Mouse (Mus musculus): ENCODE measurements around the gene Rer1. TPM values are rescaled to one million over a fixed set of nuclear protein-coding genes. Genes with fewer than 3 reads are reported as not detected.
"Not testable (repeated sequence)": the region's sequence is repeated elsewhere in the genome, so short reads cannot be mapped to it uniquely, and the experiment has no call there.

Gene Rer1
- polyA plus RNA-seq, 1 experiment from 2014 or later = 152 TPM

DNA sequence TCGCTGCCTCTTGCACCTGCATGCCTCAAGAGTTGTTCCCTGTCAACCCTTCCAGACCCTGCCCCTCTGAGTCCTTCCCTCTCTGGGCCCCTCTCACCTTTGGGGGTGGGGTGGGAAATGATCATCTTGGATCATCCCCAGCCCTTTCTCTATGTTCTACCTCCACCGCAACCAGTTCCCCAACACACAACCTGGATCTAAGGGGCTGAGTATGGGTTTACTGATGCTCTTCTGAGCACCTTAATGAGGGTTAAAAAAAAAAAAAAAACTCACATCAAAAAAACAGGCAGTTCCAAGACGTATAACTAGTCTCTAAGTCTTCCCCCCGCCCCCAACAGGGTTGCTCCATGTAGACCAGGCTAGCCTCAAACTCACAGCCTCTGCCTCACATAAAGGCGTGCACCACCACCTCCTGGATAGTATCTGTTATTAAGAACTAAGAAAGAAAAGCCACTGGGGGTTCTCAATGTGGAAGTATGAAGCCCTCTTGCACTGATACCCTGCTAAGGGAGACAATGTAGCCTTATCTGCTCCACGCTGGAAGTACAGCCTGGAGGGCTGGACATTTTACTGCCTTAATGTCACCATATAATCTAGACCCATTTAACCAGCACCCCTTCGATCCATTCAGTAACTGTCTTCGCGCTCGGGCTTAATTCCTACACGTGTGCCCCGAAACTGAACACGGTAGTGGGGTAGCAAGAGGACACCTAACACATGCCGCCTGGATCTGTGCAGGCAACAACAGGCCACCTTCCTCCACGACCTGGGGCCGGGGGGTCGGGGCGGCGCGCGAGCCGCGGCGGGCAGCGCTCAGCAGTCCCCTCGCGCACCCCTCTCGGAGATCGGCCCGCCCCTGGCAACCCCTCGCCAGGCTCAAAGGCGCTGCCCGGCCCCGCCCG is 725 bp downstream of the Rer1 start:
- Histone ChIP-seq H3K4me1 (ENCODE audit: control insufficient read depth, insufficient read depth, low read length) (peaks cover 17% of the 10 kb centered on the region), H3K9ac (ENCODE audit: low read length) (peak overlapping the region; percentile 91), H3K4me3 (ENCODE audit: low read depth, low read length) (peak overlapping the region; percentile 97), H3K27me3 (ENCODE audit: control insufficient read depth, insufficient read depth, low read length) (no peaks in the 10 kb centered on the region), H3K36me3 (ENCODE audit: control insufficient read depth, insufficient read depth, low read length) (peaks cover 4% of the 10 kb centered on the region; the same call in 1 of the 2 replicates), H3K27ac (ENCODE audit: low read depth, low read length) (peak overlapping the region; percentile 80), H3K9me3 (ENCODE audit: control insufficient read depth, low read length) (no peaks in the 10 kb centered on the region), H3K4me2 (peak overlapping the region; percentile 87)
- DNase-seq (ENCODE audit: low spot score, missing footprints) (no peak), ATAC-seq (ENCODE audit: low FRiP score) (no peak)
- WGBS = 6% methylated on average over 35 of the region's 35 CpGs

GRCm38 (mm10) chr4:155084351-155084750 is 1.8 kb downstream of the Rer1 start:
- peaks cover 17% of the 10 kb centered on the region for H3K4me1 ChIP-seq (ENCODE audit: control insufficient read depth, insufficient read depth, low read length)

DNA sequence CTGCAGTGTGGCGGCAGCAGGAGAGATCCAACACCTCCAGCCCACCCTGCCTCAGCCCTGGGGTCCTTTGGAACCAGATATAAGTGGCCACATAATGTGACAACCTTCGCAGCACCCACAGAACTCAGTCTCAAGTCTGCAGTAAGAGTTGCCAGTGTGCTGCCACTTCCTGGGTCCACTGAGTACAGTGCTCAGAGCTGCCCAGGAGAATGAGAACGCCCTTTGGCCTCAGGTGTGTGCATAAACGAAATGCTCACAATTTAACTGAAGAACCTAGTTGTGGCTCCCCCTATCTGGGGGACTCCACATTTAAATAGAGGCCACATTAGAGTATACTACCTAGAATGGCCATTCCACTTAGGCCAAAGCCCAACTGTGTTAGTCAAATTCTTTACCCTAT is 2.6 kb downstream of the Rer1 start:
- Histone ChIP-seq H3K4me3 (ENCODE audit: low read depth, low read length) (no peak overlapping the region), H3K27me3 (ENCODE audit: control insufficient read depth, insufficient read depth, low read length) (no peaks in the 10 kb centered on the region), H3K4me1 (ENCODE audit: control insufficient read depth, insufficient read depth, low read length) (peaks cover 17% of the 10 kb centered on the region), H3K36me3 (ENCODE audit: control insufficient read depth, insufficient read depth, low read length) (peaks cover 11% of the 10 kb centered on the region), H3K9ac (ENCODE audit: low read length) (no peak overlapping the region), H3K27ac (ENCODE audit: low read depth, low read length) (no peak overlapping the region), H3K4me2 (no peak overlapping the region), H3K9me3 (ENCODE audit: control insufficient read depth, low read length) (no peaks in the 10 kb centered on the region)
- no peak for DNase-seq (ENCODE audit: low spot score, missing footprints)
- WGBS = 94% methylated on average over 4 of the region's 4 CpGs
- no peak for ATAC-seq (ENCODE audit: low FRiP score)

More at GRCm38 (mm10) chr4:155084351-155084750, 1.8 kb downstream of the Rer1 start:
- Histone ChIP-seq H3K36me3 (ENCODE audit: control insufficient read depth, insufficient read depth, low read length) (peaks cover 8% of the 10 kb centered on the region; the same call in 1 of the 2 replicates), H3K4me3 (ENCODE audit: low read depth, low read length) (no peak overlapping the region), H3K4me2 (no peak overlapping the region), H3K27me3 (ENCODE audit: control insufficient read depth, insufficient read depth, low read length) (no peaks in the 10 kb centered on the region), H3K9me3 (ENCODE audit: control insufficient read depth, low read length) (no peaks in the 10 kb centered on the region), H3K9ac (ENCODE audit: low read length) (no peak overlapping the region), H3K27ac (ENCODE audit: low read depth, low read length) (no peak overlapping the region)
- WGBS = 93% methylated on average over 7 of the region's 7 CpGs
- ATAC-seq (ENCODE audit: low FRiP score) (no peak), DNase-seq (ENCODE audit: low spot score, missing footprints) (no peak)

GRCm38 (mm10) chr4:155079666-155080065 is 6.5 kb downstream of the Rer1 start:
- no peak overlapping the region for H3K9ac ChIP-seq (ENCODE audit: low read length)
- H3K27ac ChIP-seq (ENCODE audit: low read depth, low read length) = no peak overlapping the region
- no peak overlapping the region for H3K4me3 ChIP-seq (ENCODE audit: low read depth, low read length)
- no peak for ATAC-seq (ENCODE audit: low FRiP score)
- 92% methylated on average over 6 of the region's 6 CpGs for WGBS
- no peak for DNase-seq (ENCODE audit: low spot score, missing footprints)
- H3K4me1 ChIP-seq (ENCODE audit: control insufficient read depth, insufficient read depth, low read length) = peaks cover 1% of the 10 kb centered on the region; the same call in 1 of the 2 replicates
- peaks cover 30% of the 10 kb centered on the region for H3K36me3 ChIP-seq (ENCODE audit: control insufficient read depth, insufficient read depth, low read length)
- no peaks in the 10 kb centered on the region for H3K27me3 ChIP-seq (ENCODE audit: control insufficient read depth, insufficient read depth, low read length)
- H3K4me2 ChIP-seq = no peak overlapping the region
- H3K9me3 ChIP-seq (ENCODE audit: control insufficient read depth, low read length) = no peaks in the 10 kb centered on the region

DNA sequence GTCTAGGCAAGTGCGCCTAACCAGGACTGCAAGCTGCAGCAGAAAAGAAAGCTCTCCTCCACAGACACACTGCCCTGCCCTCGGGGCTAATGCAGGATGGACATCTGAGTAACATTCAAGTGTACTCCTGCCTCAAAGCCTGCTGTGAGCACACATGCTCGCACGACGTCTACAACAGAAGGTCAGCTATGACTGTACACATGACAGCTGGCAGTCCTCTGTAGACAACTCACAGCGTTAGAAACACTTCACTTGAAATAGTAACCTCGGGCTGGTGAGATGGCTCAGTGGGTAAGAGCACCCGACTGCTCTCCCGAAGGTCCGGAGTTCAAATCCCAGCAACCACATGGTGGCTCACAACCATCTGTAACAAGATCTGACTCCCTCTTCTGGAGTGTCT is 7.4 kb downstream of the Rer1 start:
- not testable (repeated sequence) for ATAC-seq (ENCODE audit: low FRiP score); H3K4me3 ChIP-seq (ENCODE audit: low read depth, low read length); DNase-seq (ENCODE audit: low spot score, missing footprints); H3K27me3 ChIP-seq (ENCODE audit: control insufficient read depth, insufficient read depth, low read length); H3K9me3 ChIP-seq (ENCODE audit: control insufficient read depth, low read length); H3K4me1 ChIP-seq (ENCODE audit: control insufficient read depth, insufficient read depth, low read length); H3K9ac ChIP-seq (ENCODE audit: low read length); H3K4me2 ChIP-seq; H3K27ac ChIP-seq (ENCODE audit: low read depth, low read length)
- peaks cover 34% of the 10 kb centered on the region for H3K36me3 ChIP-seq (ENCODE audit: control insufficient read depth, insufficient read depth, low read length)
- 92% methylated on average over 10 of the region's 10 CpGs for WGBS

GRCm38 (mm10) chr4:155076677-155077076 is 9.5 kb downstream of the Rer1 start:
- Histone ChIP-seq H3K36me3 (ENCODE audit: control insufficient read depth, insufficient read depth, low read length) (peaks cover 46% of the 10 kb centered on the region), H3K4me2 (no peak overlapping the region), H3K27me3 (ENCODE audit: control insufficient read depth, insufficient read depth, low read length) (no peaks in the 10 kb centered on the region), H3K4me3 (ENCODE audit: low read depth, low read length) (no peak overlapping the region), H3K9me3 (ENCODE audit: control insufficient read depth, low read length) (no peaks in the 10 kb centered on the region), H3K9ac (ENCODE audit: low read length) (no peak overlapping the region), H3K27ac (ENCODE audit: low read depth, low read length) (no peak overlapping the region), H3K4me1 (ENCODE audit: control insufficient read depth, insufficient read depth, low read length) (no peaks in the 10 kb centered on the region)
- DNase-seq (ENCODE audit: low spot score, missing footprints) = no peak
- ATAC-seq (ENCODE audit: low FRiP score) = no peak
- 90% methylated on average over 9 of the region's 9 CpGs for WGBS

GRCm38 (mm10) chr4:155075813-155076212 is 10.4 kb downstream of the Rer1 start:
- Histone ChIP-seq H3K9me3 (ENCODE audit: control insufficient read depth, low read length) (no peaks in the 10 kb centered on the region), H3K36me3 (ENCODE audit: control insufficient read depth, insufficient read depth, low read length) (peaks cover 48% of the 10 kb centered on the region), H3K27me3 (ENCODE audit: control insufficient read depth, insufficient read depth, low read length) (no peaks in the 10 kb centered on the region), H3K4me3 (ENCODE audit: low read depth, low read length) (no peak overlapping the region), H3K4me1 (ENCODE audit: control insufficient read depth, insufficient read depth, low read length) (no peaks in the 10 kb centered on the region), H3K9ac (ENCODE audit: low read length) (no peak overlapping the region), H3K4me2 (no peak overlapping the region), H3K27ac (ENCODE audit: low read depth, low read length) (no peak overlapping the region)
- DNase-seq (ENCODE audit: low spot score, missing footprints) (no peak), ATAC-seq (ENCODE audit: low FRiP score) (no peak)
- 82% methylated on average over 2 of the region's 2 CpGs for WGBS

GRCm38 (mm10) chr4:155075137-155075536 is 11.0 kb downstream of the Rer1 start:
- DNase-seq (ENCODE audit: low spot score, missing footprints) (no peak), ATAC-seq (ENCODE audit: low FRiP score) (no peak)
- Histone ChIP-seq H3K4me2 (no peak overlapping the region), H3K9ac (ENCODE audit: low read length) (no peak overlapping the region), H3K27ac (ENCODE audit: low read depth, low read length) (no peak overlapping the region), H3K36me3 (ENCODE audit: control insufficient read depth, insufficient read depth, low read length) (peaks cover 50% of the 10 kb centered on the region), H3K27me3 (ENCODE audit: control insufficient read depth, insufficient read depth, low read length) (no peaks in the 10 kb centered on the region), H3K9me3 (ENCODE audit: control insufficient read depth, low read length) (no peaks in the 10 kb centered on the region), H3K4me1 (ENCODE audit: control insufficient read depth, insufficient read depth, low read length) (no peaks in the 10 kb centered on the region), H3K4me3 (ENCODE audit: low read depth, low read length) (no peak overlapping the region)
- 87% methylated on average over 9 of the region's 9 CpGs for WGBS

- ATAC-seq (ENCODE audit: low FRiP score) (no peak), DNase-seq (ENCODE audit: low spot score, missing footprints) (no peak)
- no peaks in the 10 kb centered on the region for H3K9me3 ChIP-seq (ENCODE audit: control insufficient read depth, low read length)
- H3K36me3 ChIP-seq (ENCODE audit: control insufficient read depth, insufficient read depth, low read length) = peaks cover 52% of the 10 kb centered on the region
- H3K27me3 ChIP-seq (ENCODE audit: control insufficient read depth, insufficient read depth, low read length) = no peaks in the 10 kb centered on the region
- no peaks in the 10 kb centered on the region for H3K4me1 ChIP-seq (ENCODE audit: control insufficient read depth, insufficient read depth, low read length)
- H3K4me2 ChIP-seq = no peak overlapping the region
- WGBS = 88% methylated on average over 9 of the region's 9 CpGs
- H3K27ac ChIP-seq (ENCODE audit: low read depth, low read length) = no peak overlapping the region
- no peak overlapping the region for H3K4me3 ChIP-seq (ENCODE audit: low read depth, low read length)
- H3K9ac ChIP-seq (ENCODE audit: low read length) = no peak overlapping the region
These were observed 11.8 kb downstream of the Rer1 start for GRCm38 (mm10) chr4:155074418-155074817.

All from midbrain, embryonic 11.5 days (tissue).